Mouse (Mus musculus) spleen, adult 2 months (tissue): Measurements from ENCODE around the gene Hnrnpll.

Source experiments
- CTCF ChIP-seq: fragments of 200-500 bp; IDR thresholded peaks from 2 replicates; pipeline ENCODE4 v1.5.1; 2011; ENCODE audit warnings: mild to moderate bottlenecking, inconsistent platforms; ENCODE audit not compliant: insufficient read depth, insufficient read length, insufficient replicate concordance; ENCODE audit errors: extremely low read depth
- POLR2A ChIP-seq: fragments of 200-500 bp; IDR thresholded peaks from 2 replicates; pipeline ENCODE4 v1.6.1; 2011; ENCODE audit warnings: low read depth, low read length, inconsistent platforms

GRCm38 (mm10) chr17:80099823-80100222 is 37.7 kb upstream of the Hnrnpll start:
- TF ChIP-seq CTCF (no peak), POLR2A (no peak)
